Mouse (Mus musculus) limb, embryonic 11.5 days (tissue): ENCODE measurements around the gene Lmln. TPM values are rescaled to one million over a fixed set of nuclear protein-coding genes. Genes with fewer than 3 reads are reported as not detected.

Source experiments
- ATAC-seq: fragments of 200-750 bp; cut with Nextera tagmentation; 2 replicates; pipeline ENCODE4 v1.8.0; 2017; ENCODE audit warnings: low read depth; ENCODE audit not compliant: insufficient number of reproducible peaks, low FRiP score, low TSS enrichment
- DNase-seq: peaks from one replicate; pipeline ENCODE4 v3.0.0-alpha.2; 2015; ENCODE audit warnings: low spot score
- H3K27ac ChIP-seq: fragments of 300-500 bp; sonication (generic); replicated peaks from 2 replicates; pipeline ENCODE4 v1.5.1; 2014; ENCODE audit warnings: low read depth, mild to moderate bottlenecking, low read length
- H3K27me3 ChIP-seq: fragments of 300-500 bp; sonication (generic); 2 replicates; pipeline ENCODE4 v1.6.1; 2014; ENCODE audit warnings: mild to moderate bottlenecking, low read length, mixed read lengths; ENCODE audit not compliant: control insufficient read depth, insufficient read depth
- H3K36me3 ChIP-seq: fragments of 300-500 bp; sonication (generic); 2 replicates; pipeline ENCODE4 v1.6.1; 2014; ENCODE audit warnings: mild to moderate bottlenecking, low read length, moderate library complexity, mixed read lengths; ENCODE audit not compliant: control insufficient read depth, insufficient read depth
- H3K4me1 ChIP-seq: fragments of 300-500 bp; sonication (generic); 2 replicates; pipeline ENCODE4 v1.6.1; 2014; ENCODE audit warnings: low read length, mixed read lengths; ENCODE audit not compliant: control insufficient read depth, insufficient read depth
- H3K4me2 ChIP-seq: fragments of 300-500 bp; sonication (generic); 2 replicates; pipeline ENCODE4 v1.6.1; 2014; ENCODE audit warnings: low read depth, mild to moderate bottlenecking, moderate library complexity; ENCODE audit not compliant: severe bottlenecking
- H3K4me3 ChIP-seq: fragments of 300-500 bp; sonication (generic); 2 replicates; pipeline ENCODE4 v1.5.1; 2014; ENCODE audit warnings: low read depth, low read length
- H3K9ac ChIP-seq: fragments of 300-500 bp; sonication (generic); 2 replicates; pipeline ENCODE4 v1.6.1; 2014; ENCODE audit warnings: mild to moderate bottlenecking, low read length
- H3K9me3 ChIP-seq: fragments of 300-500 bp; sonication (generic); 2 replicates; pipeline ENCODE4 v1.6.1; 2016; ENCODE audit warnings: low read length; ENCODE audit not compliant: control insufficient read depth
- WGBS: fragments of 180-500 bp; shearing (Covaris S2); extraction: QIAGEN DNeasy Blood & Tissue Kit; methylation state at CpG from one replicate; pipeline ENCODE4 v1.1.7; 2014; 5-methylcytosine and 5-hydroxymethylcytosine counted together
- polyA plus RNA-seq: library from polyadenylated mRNA; unstranded; fragments of >200 nt; fragmentation: Nextera tagmentation; extraction: Ambion mirVana; gene quantifications from 2 replicates; pipeline ENCODE4 v1.2.1, GENCODE M21; 2014

Lmln gene
- polyA plus RNA-seq, 1 experiment from 2014 or later = 2.0 TPM

GRCm38 (mm10) chr16:33023750-33024149 is 38.6 kb upstream of the Lmln start:
- no peaks in the 10 kb centered on the region for H3K9me3 ChIP-seq
- H3K9ac ChIP-seq = no peak overlapping the region
- H3K4me1 ChIP-seq = no peaks in the 10 kb centered on the region
- ATAC-seq (no peak), DNase-seq (peak; percentile 93)
- 6% methylated on average over 4 of the region's 4 CpGs for WGBS
- no peak overlapping the region for H3K27ac ChIP-seq
- H3K4me3 ChIP-seq = no peak overlapping the region
- H3K36me3 ChIP-seq = no peaks in the 10 kb centered on the region
- H3K27me3 ChIP-seq = no peaks in the 10 kb centered on the region
- no peak overlapping the region for H3K4me2 ChIP-seq

GRCm38 (mm10) chr16:33024456-33025104 is 37.7 kb upstream of the Lmln start:
- DNase-seq = no peak
- ATAC-seq = no peak
- no peaks in the 10 kb centered on the region for H3K36me3 ChIP-seq

GRCm38 (mm10) chr16:33026357-33026756 is 36.0 kb upstream of the Lmln start:
- H3K4me2 ChIP-seq = no peak overlapping the region
- DNase-seq (no peak), ATAC-seq (no peak)
- H3K27me3 ChIP-seq = no peaks in the 10 kb centered on the region
- no peak overlapping the region for H3K4me3 ChIP-seq
- H3K27ac ChIP-seq = no peak overlapping the region
- no peak overlapping the region for H3K9ac ChIP-seq
- no peaks in the 10 kb centered on the region for H3K4me1 ChIP-seq
- no peaks in the 10 kb centered on the region for H3K9me3 ChIP-seq
- H3K36me3 ChIP-seq = no peaks in the 10 kb centered on the region
- WGBS = 84% methylated on average over 7 of the region's 7 CpGs

More at GRCm38 (mm10) chr16:33024456-33025104, 37.7 kb upstream of the Lmln start:
- Histone ChIP-seq H3K9me3 (no peaks in the 10 kb centered on the region), H3K27ac (no peak overlapping the region), H3K4me3 (no peak overlapping the region), H3K9ac (no peak overlapping the region), H3K27me3 (no peaks in the 10 kb centered on the region), H3K4me1 (no peaks in the 10 kb centered on the region), H3K4me2 (no peak overlapping the region)
- 78% methylated on average over 8 of the region's 8 CpGs for WGBS

GRCm38 (mm10) chr16:33036006-33036405 is 26.3 kb upstream of the Lmln start:
- no peak overlapping the region for H3K9ac ChIP-seq

GRCm38 (mm10) chr16:33042682-33043081 is 19.6 kb upstream of the Lmln start:
- Histone ChIP-seq H3K4me2 (no peak overlapping the region), H3K27me3 (no peaks in the 10 kb centered on the region), H3K9me3 (no peaks in the 10 kb centered on the region), H3K27ac (no peak overlapping the region), H3K4me3 (no peak overlapping the region), H3K4me1 (no peaks in the 10 kb centered on the region), H3K36me3 (no peaks in the 10 kb centered on the region), H3K9ac (no peak overlapping the region)
- 72% methylated on average over 1 of the region's 1 CpGs for WGBS
- ATAC-seq (no peak), DNase-seq (no peak)

More at GRCm38 (mm10) chr16:33036006-33036405, 26.3 kb upstream of the Lmln start:
- Histone ChIP-seq H3K9me3 (no peaks in the 10 kb centered on the region), H3K36me3 (no peaks in the 10 kb centered on the region), H3K4me3 (no peak overlapping the region), H3K27ac (no peak overlapping the region), H3K4me2 (no peak overlapping the region), H3K4me1 (no peaks in the 10 kb centered on the region), H3K27me3 (no peaks in the 10 kb centered on the region)
- no peak for DNase-seq
- WGBS = 76% methylated on average over 4 of the region's 4 CpGs
- ATAC-seq = 0 out of 2 replicates have a peak, but pooled peaks have one; percentile 6

- no peak for ATAC-seq
Measured at GRCm38 (mm10) chr16:33043268-33043667, 19.1 kb upstream of the Lmln start.

GRCm38 (mm10) chr16:33048004-33048403 is 14.3 kb upstream of the Lmln start:
- no peaks in the 10 kb centered on the region for H3K36me3 ChIP-seq
- ATAC-seq (no peak), DNase-seq (no peak)
- no peaks in the 10 kb centered on the region for H3K27me3 ChIP-seq
- no peaks in the 10 kb centered on the region for H3K4me1 ChIP-seq
- no peaks in the 10 kb centered on the region for H3K9me3 ChIP-seq
- no peak overlapping the region for H3K27ac ChIP-seq
- WGBS = 95% methylated on average over 1 of the region's 1 CpGs
- no peak overlapping the region for H3K4me2 ChIP-seq
- H3K4me3 ChIP-seq = no peak overlapping the region
- H3K9ac ChIP-seq = no peak overlapping the region

More at GRCm38 (mm10) chr16:33043268-33043667, 19.1 kb upstream of the Lmln start:
- Histone ChIP-seq H3K4me3 (no peak overlapping the region), H3K27ac (no peak overlapping the region), H3K4me1 (no peaks in the 10 kb centered on the region), H3K4me2 (no peak overlapping the region), H3K27me3 (no peaks in the 10 kb centered on the region), H3K9ac (no peak overlapping the region), H3K9me3 (no peaks in the 10 kb centered on the region), H3K36me3 (no peaks in the 10 kb centered on the region)
- 77% methylated on average over 2 of the region's 2 CpGs for WGBS
- DNase-seq = no peak

GRCm38 (mm10) chr16:33048686-33049085 is 13.6 kb upstream of the Lmln start:
- Histone ChIP-seq H3K9ac (no peak overlapping the region), H3K4me1 (no peaks in the 10 kb centered on the region), H3K4me3 (no peak overlapping the region), H3K27me3 (no peaks in the 10 kb centered on the region), H3K36me3 (no peaks in the 10 kb centered on the region), H3K9me3 (no peaks in the 10 kb centered on the region), H3K4me2 (no peak overlapping the region), H3K27ac (no peak overlapping the region)
- no peak for DNase-seq
- no peak for ATAC-seq
- WGBS = 76% methylated on average over 2 of the region's 2 CpGs

GRCm38 (mm10) chr16:33049809-33050208 is 12.5 kb upstream of the Lmln start:
- no peak for ATAC-seq
- 90% methylated on average over 16 of the region's 16 CpGs for WGBS
- H3K9me3 ChIP-seq = no peaks in the 10 kb centered on the region
- no peak overlapping the region for H3K4me2 ChIP-seq
- no peak overlapping the region for H3K27ac ChIP-seq
- no peaks in the 10 kb centered on the region for H3K36me3 ChIP-seq
- H3K4me1 ChIP-seq = no peaks in the 10 kb centered on the region
- no peaks in the 10 kb centered on the region for H3K27me3 ChIP-seq
- no peak for DNase-seq
- no peak overlapping the region for H3K9ac ChIP-seq
- H3K4me3 ChIP-seq = no peak overlapping the region
